Mouse (Mus musculus) kidney, adult 2 months (tissue): ENCODE measurements around the gene Ptprm. TPM values are rescaled to one million over a fixed set of nuclear protein-coding genes. Genes with fewer than 3 reads are reported as not detected.

Experiments
- DNase-seq: peaks from one replicate; pipeline ENCODE4 v3.0.0; 2021
- H3K27ac ChIP-seq: fragments of 200-500 bp; 2 replicates; pipeline ENCODE4 v1.5.1; 2012; ENCODE audit warnings: low read depth, low read length, control low read depth, inconsistent platforms; ENCODE audit not compliant: insufficient read depth
- H3K27me3 ChIP-seq: fragments of 200-500 bp; replicated peaks from 2 replicates; pipeline ENCODE4 v1.6.1; 2012; ENCODE audit warnings: mild to moderate bottlenecking, moderate library complexity, low read length, inconsistent platforms; ENCODE audit not compliant: control insufficient read depth, insufficient read depth
- H3K36me3 ChIP-seq: fragments of 200-500 bp; 2 replicates; pipeline ENCODE4 v1.6.1; 2012; ENCODE audit warnings: mild to moderate bottlenecking, moderate library complexity, low read length, inconsistent platforms; ENCODE audit not compliant: control insufficient read depth, insufficient read depth
- H3K4me1 ChIP-seq: fragments of 200-500 bp; 2 replicates; pipeline ENCODE4 v1.6.1; 2011; ENCODE audit warnings: low read length; ENCODE audit not compliant: control insufficient read depth, insufficient read depth
- H3K4me3 ChIP-seq: fragments of 200-500 bp; 2 replicates; pipeline ENCODE4 v1.5.1; 2011; ENCODE audit warnings: mild to moderate bottlenecking, low read depth, low read length, control low read depth; ENCODE audit not compliant: insufficient read depth
- CTCF ChIP-seq: fragments of 200-500 bp; conservative IDR thresholded peaks from 2 replicates; pipeline ENCODE4 v1.5.1; 2011; ENCODE audit warnings: low read depth, mild to moderate bottlenecking, control low read depth, low read length, moderate library complexity, mixed read lengths; ENCODE audit not compliant: insufficient read depth, insufficient read length
- POLR2A ChIP-seq: fragments of 200-500 bp; IDR thresholded peaks from one replicate; pipeline ENCODE4 v1.6.1; 2011; ENCODE audit warnings: low read depth, low read length, control low read depth
- WGBS: fragments of 180-500 bp; shearing (Covaris S2); methylation state at CpG from one replicate; pipeline ENCODE4 v1.1.7; 2018; 5-methylcytosine and 5-hydroxymethylcytosine counted together
- polyA plus RNA-seq: library from polyadenylated mRNA; depleted of rRNA; stranded (reverse); fragments of >200 nt; gene quantifications from 2 replicates; pipeline ENCODE4 v1.2.3, GENCODE M21; 2012

The Ptprm gene
- polyA plus RNA-seq, 1 experiment = 9.6 TPM

DNA sequence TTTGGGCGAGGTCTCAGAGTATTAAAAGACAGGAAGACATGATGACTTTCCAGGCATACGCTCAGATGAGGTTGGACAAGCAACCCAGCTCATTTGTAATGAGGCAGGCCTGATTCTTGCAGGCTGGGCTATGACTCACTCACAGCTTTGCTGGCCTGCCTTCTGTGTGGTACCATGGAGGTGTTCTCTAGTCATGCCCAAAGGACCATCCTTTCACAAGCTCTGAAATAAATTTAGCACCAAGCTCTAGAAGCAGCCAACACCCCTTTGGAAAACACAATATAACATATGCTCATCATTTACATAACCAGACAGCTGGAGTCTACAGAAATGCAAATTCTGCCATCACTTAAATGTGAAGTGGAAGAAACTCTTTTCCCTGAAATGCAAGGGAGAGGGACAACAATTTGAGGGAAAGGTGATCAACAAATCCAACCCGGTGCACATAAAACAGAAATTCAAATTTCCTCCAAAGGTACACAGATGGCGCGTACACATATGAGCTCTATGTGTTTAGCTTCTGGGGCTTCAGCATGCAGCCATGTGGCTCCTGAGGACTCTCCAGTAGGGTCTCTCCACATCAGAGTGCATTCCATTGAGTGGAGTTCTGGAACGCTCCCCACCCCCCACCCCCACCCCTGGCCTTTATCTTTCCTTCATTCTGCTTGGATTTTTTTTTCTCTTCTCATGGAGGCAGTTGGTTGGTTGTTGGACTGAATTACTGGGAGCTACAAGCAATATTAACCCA lies 342.2 kb downstream of the Ptprm start:
- TF ChIP-seq POLR2A (no peak), CTCF (no peak)
- Histone ChIP-seq H3K36me3 (no peaks in the 10 kb centered on the region), H3K4me3 (no peak overlapping the region), H3K27me3 (no peaks in the 10 kb centered on the region), H3K4me1 (no peaks in the 10 kb centered on the region), H3K27ac (no peak overlapping the region)
- DNase-seq = no peak
- 93% methylated on average over 6 of the region's 6 CpGs for WGBS

- Histone ChIP-seq H3K4me1 (no peaks in the 10 kb centered on the region), H3K36me3 (no peaks in the 10 kb centered on the region), H3K27me3 (no peaks in the 10 kb centered on the region), H3K4me3 (no peak overlapping the region), H3K27ac (no peak overlapping the region)
- WGBS = 85% methylated on average over 4 of the region's 4 CpGs
- no peak for TF ChIP-seq CTCF
- no peak for TF ChIP-seq POLR2A
- no peak for DNase-seq
These were observed 344.1 kb downstream of the Ptprm start for GRCm38 (mm10) chr17:67010136-67010535.

DNA sequence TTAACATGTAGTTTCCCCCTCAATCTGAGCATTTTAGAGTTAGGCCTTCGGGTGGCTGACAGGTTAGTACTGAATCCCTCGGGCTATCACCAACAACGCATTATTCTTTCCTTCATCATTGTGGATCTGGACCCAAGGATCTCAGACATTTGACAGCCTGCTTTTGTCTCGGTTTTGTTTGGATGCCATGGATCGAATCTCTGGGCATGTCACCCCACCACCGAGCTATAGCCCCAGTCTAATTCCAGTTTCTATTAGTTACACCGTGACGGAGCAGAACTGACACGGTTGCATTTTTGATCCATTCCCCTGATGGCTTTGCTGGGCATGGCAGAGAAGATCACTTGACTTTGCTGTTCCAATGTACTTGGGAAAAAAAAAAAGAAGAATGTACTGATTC lies 346.1 kb downstream of the Ptprm start:
- Histone ChIP-seq H3K27ac (no peak overlapping the region), H3K4me1 (no peaks in the 10 kb centered on the region), H3K4me3 (no peak overlapping the region), H3K27me3 (no peaks in the 10 kb centered on the region), H3K36me3 (no peaks in the 10 kb centered on the region)
- 96% methylated on average over 9 of the region's 9 CpGs for WGBS
- no peak for DNase-seq
- TF ChIP-seq POLR2A (no peak), CTCF (no peak)

- Histone ChIP-seq H3K27me3 (no peaks in the 10 kb centered on the region), H3K4me1 (no peaks in the 10 kb centered on the region), H3K27ac (peak overlapping the region; percentile 39), H3K4me3 (no peak overlapping the region), H3K36me3 (no peaks in the 10 kb centered on the region)
- DNase-seq = peak; percentile 94
- WGBS = 67% methylated on average over 14 of the region's 14 CpGs
- no peak for TF ChIP-seq POLR2A
- TF ChIP-seq CTCF = no peak
These were observed 347.4 kb downstream of the Ptprm start for GRCm38 (mm10) chr17:67006740-67007385.

- H3K27ac ChIP-seq = no peak overlapping the region
- DNase-seq = no peak
- 73% methylated on average over 2 of the region's 2 CpGs for WGBS
- no peaks in the 10 kb centered on the region for H3K36me3 ChIP-seq
- H3K4me1 ChIP-seq = no peaks in the 10 kb centered on the region
- no peak overlapping the region for H3K4me3 ChIP-seq
- H3K27me3 ChIP-seq = no peaks in the 10 kb centered on the region
- TF ChIP-seq CTCF (no peak), POLR2A (no peak)
These were observed 357.4 kb downstream of the Ptprm start for GRCm38 (mm10) chr17:66996882-66997281.

DNA sequence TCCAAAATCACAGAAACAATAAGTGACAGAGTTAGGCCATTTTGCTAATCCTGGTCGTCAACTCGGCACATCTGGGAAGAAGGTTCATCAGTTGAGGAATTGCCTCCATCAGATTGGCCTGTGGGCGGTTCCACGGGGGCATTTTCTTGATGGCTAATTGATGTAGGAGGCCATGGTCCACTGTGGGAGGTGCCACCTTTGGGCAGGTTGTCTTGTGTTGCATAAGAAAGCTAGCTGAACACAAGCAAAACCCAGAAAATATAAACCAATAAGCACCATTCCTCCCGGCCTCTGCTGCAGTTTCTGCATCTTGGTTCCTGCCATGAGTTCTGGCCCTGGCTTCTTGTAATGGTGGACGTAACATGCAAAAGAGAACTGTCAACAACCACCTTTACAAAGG lies 358.2 kb downstream of the Ptprm start:
- WGBS = 93% methylated on average over 6 of the region's 6 CpGs
- TF ChIP-seq CTCF = no peak
- no peak for TF ChIP-seq POLR2A
- Histone ChIP-seq H3K27ac (no peak overlapping the region), H3K27me3 (no peaks in the 10 kb centered on the region), H3K4me3 (no peak overlapping the region), H3K4me1 (no peaks in the 10 kb centered on the region), H3K36me3 (no peaks in the 10 kb centered on the region)
- DNase-seq = no peak

- Histone ChIP-seq H3K27me3 (no peaks in the 10 kb centered on the region), H3K36me3 (no peaks in the 10 kb centered on the region), H3K4me1 (no peaks in the 10 kb centered on the region), H3K27ac (no peak overlapping the region), H3K4me3 (no peak overlapping the region)
- TF ChIP-seq POLR2A (no peak), CTCF (no peak)
- DNase-seq = no peak
- WGBS = 93% methylated on average over 4 of the region's 4 CpGs
These were observed 362.4 kb downstream of the Ptprm start for GRCm38 (mm10) chr17:66991815-66992214.
